Mouse (Mus musculus) testis, postnatal 10 days (tissue): ENCODE measurements at regions not wholly inside any gene's neighbourhood (a gene's known extent, or its start where the extent isn't known, plus 50 kb on each side); places are given as distances from the start of the nearest gene placed in this dataset.
A peak's percentile ranks its signal among the peaks of the same experiment; 100 is the strongest.

ENCODE experiments used
- DNase-seq: peaks from one replicate; pipeline ENCODE4 v3.0.0; 2021; ENCODE audit warnings: low spot score

- no peak for DNase-seq
Observed at GRCm38 (mm10) chr7:66593619-66594018, 95.8 kb downstream of the Asb7 start.

GRCm38 (mm10) chr7:66591594-66592290 is 97.7 kb downstream of the Asb7 start:
- no peak for DNase-seq

- DNase-seq = no peak
Observed at GRCm38 (mm10) chr7:66586511-66586910, 102.9 kb downstream of the Asb7 start.

- no peak for DNase-seq
Observed at GRCm38 (mm10) chr7:66580687-66581151, 108.7 kb downstream of the Asb7 start.

- DNase-seq = no peak
Observed at GRCm38 (mm10) chr7:66576261-66576660, 113.1 kb downstream of the Asb7 start.

GRCm38 (mm10) chr7:66571451-66571850 is 117.9 kb downstream of the Asb7 start:
- DNase-seq = no peak

GRCm38 (mm10) chr7:66547694-66548093 is 120.4 kb upstream of the Aldh1a3 start:
- DNase-seq = no peak

- no peak for DNase-seq
Observed at GRCm38 (mm10) chr7:66545184-66545583, 117.9 kb upstream of the Aldh1a3 start.

GRCm38 (mm10) chr7:66544352-66545053 is 117.2 kb upstream of the Aldh1a3 start:
- DNase-seq = no peak

GRCm38 (mm10) chr7:66532596-66532995 is 105.3 kb upstream of the Aldh1a3 start:
- no peak for DNase-seq

- DNase-seq = no peak
Observed at GRCm38 (mm10) chr7:66532048-66532447, 104.7 kb upstream of the Aldh1a3 start.

- no peak for DNase-seq
Observed at GRCm38 (mm10) chr7:66531111-66531510, 103.8 kb upstream of the Aldh1a3 start.

- DNase-seq = no peak
Observed at GRCm38 (mm10) chr7:66528881-66529280, 101.6 kb upstream of the Aldh1a3 start.

GRCm38 (mm10) chr7:66523959-66524358 is 96.6 kb upstream of the Aldh1a3 start:
- DNase-seq = no peak

- DNase-seq = no peak
Observed at GRCm38 (mm10) chr7:66521522-66521921, 94.2 kb upstream of the Aldh1a3 start.

GRCm38 (mm10) chr7:66516143-66516542 is 88.8 kb upstream of the Aldh1a3 start:
- no peak for DNase-seq

- no peak for DNase-seq
Observed at GRCm38 (mm10) chr7:66513411-66513810, 86.1 kb upstream of the Aldh1a3 start.

GRCm38 (mm10) chr7:66505734-66506133 is 78.4 kb upstream of the Aldh1a3 start:
- no peak for DNase-seq

- no peak for DNase-seq
Observed at GRCm38 (mm10) chr7:66504519-66504918, 77.2 kb upstream of the Aldh1a3 start.

GRCm38 (mm10) chr7:66501425-66501824 is 74.1 kb upstream of the Aldh1a3 start:
- no peak for DNase-seq

GRCm38 (mm10) chr7:66497480-66497879 is 70.2 kb upstream of the Aldh1a3 start:
- DNase-seq = no peak

GRCm38 (mm10) chr7:66493216-66493885 is 66.0 kb upstream of the Aldh1a3 start:
- no peak for DNase-seq

- peak; percentile 52 for DNase-seq
Observed at GRCm38 (mm10) chr7:66492748-66493147, 65.4 kb upstream of the Aldh1a3 start.
